Comparison of ENCODE assay signal across 15 mouse cellular contexts in genomic region chr10:111234450-111235288, GRCm38 (mm10).
A peak's percentile ranks its signal among the peaks of the same experiment; 100 is the strongest.
DNase-seq lines count a peak whose midpoint lies in the region; ATAC-seq and TF ChIP-seq lines count a peak whose summit lies in the region.
"Had no signal": no experiment of that assay in that cellular context is flagged by ENCODE, and none has a peak within 500 bp of the region (broad histone marks: within the 10 kb centered on the region; RNA-seq: fewer than 3 reads in every experiment).

No protein-coding gene starts in this region.

- H3K79me2 ChIP-seq in heart, adult 2 months (replicated peaks; ENCODE audit: control insufficient read depth, insufficient read depth, low read length), result peaks cover 4% of the 10 kb centered on the region

- WGBS in heart, postnatal 0 days, result 64% methylated on average over 6 of the region's 6 CpGs
- 63% methylated on average over 6 of the region's 6 CpGs for WGBS in heart, adult 2 months
- 70% methylated on average over 6 of the region's 6 CpGs for WGBS in heart, embryonic 11.5 days (ENCODE audit: insufficient replicate concordance)

- H3K4me1 ChIP-seq in heart, postnatal 0 days (ENCODE audit: control insufficient read depth, insufficient read depth), result no peaks in the 10 kb centered on the region
- no peaks in the 10 kb centered on the region for H3K4me1 ChIP-seq in heart, adult 2 months (ENCODE audit: control insufficient read depth, insufficient read depth, low read length)
- no peaks in the 10 kb centered on the region for H3K4me1 ChIP-seq in heart, embryonic 11.5 days (ENCODE audit: control insufficient read depth, insufficient read depth, low read length)
- H3K4me1 ChIP-seq: forebrain, embryonic 13.5 days; hindbrain, embryonic 12.5 days had no signal

- no peak overlapping the region for H3K4me3 ChIP-seq in heart, postnatal 0 days (ENCODE audit: low read depth, low read length)
- H3K4me3 ChIP-seq in heart, adult 2 months, result no peak overlapping the region
- H3K4me3 ChIP-seq in heart, embryonic 11.5 days (ENCODE audit: low read depth, low read length), result no peak overlapping the region
- H3K4me3 ChIP-seq: forebrain, embryonic 13.5 days; hindbrain, embryonic 12.5 days; liver, embryonic 15.5 days had no signal

- H3K36me3 ChIP-seq in heart, postnatal 0 days (replicated peaks; ENCODE audit: control insufficient read depth, insufficient read depth, low read length), result peaks cover 6% of the 10 kb centered on the region; the same call in 1 of the 2 replicates
- H3K36me3 ChIP-seq in heart, adult 2 months (ENCODE audit: control insufficient read depth, insufficient read depth, low read length), result no peaks in the 10 kb centered on the region
- no peaks in the 10 kb centered on the region for H3K36me3 ChIP-seq in heart, embryonic 11.5 days (ENCODE audit: control insufficient read depth, insufficient read depth, low read length)
- H3K36me3 ChIP-seq: hindbrain, embryonic 12.5 days had no signal

- intact Hi-C loops in heart, adult 2 months (cut with DNase I), result no loop called here

- DNase-seq in heart, postnatal 0 days (ENCODE audit: low spot score), result no peak
- no peak for DNase-seq in heart, adult 2 months
- peak; percentile 68 for DNase-seq in 3T3-L1 (ENCODE audit: low read depth, low spot score)
- DNase-seq in cerebellum, adult 8-10 months, result no peak
- DNase-seq: cerebellum, adult 11-12 months; gastrocnemius, postnatal 14 days; lung, postnatal 4 days had no signal

- H3K9ac ChIP-seq in heart, postnatal 0 days (replicated peaks; ENCODE audit: low read depth, low read length), result no peak overlapping the region
- no peak overlapping the region for H3K9ac ChIP-seq in heart, adult 2 months (ENCODE audit: low read depth, low read length)
- no peak overlapping the region for H3K9ac ChIP-seq in heart, embryonic 11.5 days (ENCODE audit: low read depth, low read length)
- H3K9ac ChIP-seq: forebrain, embryonic 13.5 days; hindbrain, embryonic 12.5 days; liver, embryonic 15.5 days had no signal

- TF ChIP-seq EP300 in heart, postnatal 0 days (IDR thresholded peaks at IDR 0.05; ENCODE audit: low read depth), result no peak
- no peak for TF ChIP-seq EP300 in heart, adult 2 months (IDR thresholded peaks at IDR 0.05; ENCODE audit: insufficient read depth, low read depth, low read length)

- no peak for ATAC-seq in heart, postnatal 0 days (ENCODE audit: insufficient read depth, low read depth)
- peak; percentile 87 for ATAC-seq in CD4-positive, CD25-positive, alpha-beta regulatory T cell, adult 4 months
- ATAC-seq in inflammation-experienced regulatory T-cells, adult 6 months, result peak; percentile 91
- no peak for ATAC-seq in heart, embryonic 11.5 days (replicated peaks; ENCODE audit: insufficient number of reproducible peaks, low FRiP score, low TSS enrichment)
- ATAC-seq: forebrain, embryonic 13.5 days; intestine, postnatal 0 days; midbrain, embryonic 16.5 days had no signal

- no peak overlapping the region for H3K4me2 ChIP-seq in heart, postnatal 0 days (ENCODE audit: low read depth, low read length)
- no peak overlapping the region for H3K4me2 ChIP-seq in heart, embryonic 11.5 days
- H3K4me2 ChIP-seq: forebrain, embryonic 13.5 days; hindbrain, embryonic 12.5 days; liver, embryonic 15.5 days had no signal

- TF ChIP-seq POLR2A in heart, adult 2 months (IDR thresholded peaks at IDR 0.05; ENCODE audit: insufficient read depth, low read depth, low read length), result no peak

- H3K27me3 ChIP-seq in heart, postnatal 0 days (ENCODE audit: control insufficient read depth, insufficient read depth, low read length), result no peaks in the 10 kb centered on the region
- no peaks in the 10 kb centered on the region for H3K27me3 ChIP-seq in heart, adult 2 months (ENCODE audit: control insufficient read depth, insufficient read depth, low read length)
- H3K27me3 ChIP-seq in heart, embryonic 11.5 days (ENCODE audit: control insufficient read depth, insufficient read depth, low read length), result no peaks in the 10 kb centered on the region
- H3K27me3 ChIP-seq: forebrain, embryonic 13.5 days; hindbrain, embryonic 12.5 days; liver, embryonic 15.5 days had no signal

- TF ChIP-seq CTCF in heart, postnatal 0 days (IDR thresholded peaks at IDR 0.05; ENCODE audit: low read depth), result no peak
- no peak for TF ChIP-seq CTCF in heart, adult 2 months (IDR thresholded peaks at IDR 0.05)

- H3K27ac ChIP-seq in heart, postnatal 0 days (ENCODE audit: low read depth), result 0 out of 2 replicates have a peak overlapping the region, but pooled peaks have one; percentile 2
- no peak overlapping the region; the same call in 1 of the 2 replicates for H3K27ac ChIP-seq in heart, adult 2 months
- H3K27ac ChIP-seq in heart, embryonic 11.5 days (ENCODE audit: low read depth, low read length), result no peak overlapping the region
- H3K27ac ChIP-seq: forebrain, embryonic 13.5 days; hindbrain, embryonic 12.5 days; liver, embryonic 15.5 days had no signal

- no peaks in the 10 kb centered on the region for H3K9me3 ChIP-seq in heart, postnatal 0 days (replicated peaks; ENCODE audit: control insufficient read depth, low read length)
- no peaks in the 10 kb centered on the region for H3K9me3 ChIP-seq in heart, embryonic 11.5 days (replicated peaks; ENCODE audit: control insufficient read depth, low read length)
- H3K9me3 ChIP-seq: forebrain, embryonic 13.5 days; hindbrain, embryonic 12.5 days; liver, embryonic 15.5 days had no signal

Comparison
In these comparisons a context has a peak if more than half of its experiments do, and no peak if none do; other contexts are left out.
1. ATAC-seq: peak in CD4-positive, CD25-positive, alpha-beta regulatory T cell, adult 4 months (single experiment) and inflammation-experienced regulatory T-cells, adult 6 months (single experiment); none in heart, postnatal 0 days (single experiment) and heart, embryonic 11.5 days (single experiment).